Mouse (Mus musculus) hindbrain, postnatal 0 days (tissue): ENCODE measurements around the gene Gpc3. TPM values are rescaled to one million over a fixed set of nuclear protein-coding genes. Genes with fewer than 3 reads are reported as not detected.
A peak's percentile ranks its signal among the peaks of the same experiment; 100 is the strongest.

Experiments
- ATAC-seq: fragments of 200-750 bp; cut with Nextera tagmentation; 2 replicates; pipeline ENCODE4 v1.8.0; 2017; ENCODE audit warnings: mild to moderate bottlenecking, moderate TSS enrichment, moderate library complexity
- DNase-seq: peaks from one replicate; pipeline ENCODE4 v3.0.0-alpha.2; 2015; ENCODE audit warnings: low spot score
- H3K27ac ChIP-seq: fragments of 300-500 bp; sonication (generic); 2 replicates; pipeline ENCODE4 v1.5.1; 2014; ENCODE audit warnings: mild to moderate bottlenecking
- H3K27me3 ChIP-seq: fragments of 300-500 bp; sonication (generic); 2 replicates; pipeline ENCODE4 v1.6.1; 2014; ENCODE audit warnings: low read length, mixed read lengths; ENCODE audit not compliant: insufficient read depth
- H3K36me3 ChIP-seq: fragments of 300-500 bp; sonication (generic); 2 replicates; pipeline ENCODE4 v1.6.1; 2014; ENCODE audit warnings: low read length, mixed read lengths; ENCODE audit not compliant: insufficient read depth
- H3K4me1 ChIP-seq: fragments of 300-500 bp; sonication (generic); 2 replicates; pipeline ENCODE4 v1.6.1; 2014; ENCODE audit warnings: antibody characterized with exemption, low read length, mixed read lengths; ENCODE audit not compliant: insufficient read depth
- H3K4me2 ChIP-seq: fragments of 300-500 bp; sonication (generic); 2 replicates; pipeline ENCODE4 v1.6.1; 2014; ENCODE audit warnings: low read depth, mild to moderate bottlenecking, low read length, moderate library complexity, mixed read lengths
- H3K4me3 ChIP-seq: fragments of 300-500 bp; sonication (generic); 2 replicates; pipeline ENCODE4 v1.5.1; 2014; ENCODE audit warnings: low read length
- H3K9ac ChIP-seq: fragments of 300-500 bp; sonication (generic); replicated peaks from 2 replicates; pipeline ENCODE4 v1.6.1; 2014; ENCODE audit warnings: mild to moderate bottlenecking, low read length, moderate library complexity, mixed read lengths
- H3K9me3 ChIP-seq: fragments of 300-500 bp; sonication (generic); 2 replicates; pipeline ENCODE4 v1.6.1; 2016; ENCODE audit warnings: low read length, mixed read lengths
- CTCF ChIP-seq: IDR thresholded peaks from 2 replicates; pipeline ENCODE4 v1.5.1; 2016; ENCODE audit warnings: antibody characterized with exemption, control low read depth, low read depth
- WGBS: fragments of 180-500 bp; shearing (Covaris S2); extraction: QIAGEN DNeasy Blood & Tissue Kit; methylation state at CpG from one replicate; pipeline ENCODE4 v1.1.7; 2014; 5-methylcytosine and 5-hydroxymethylcytosine counted together
- microRNA counts: library from miRNA; unstranded; fragments of <30 nt; microRNA quantifications from one replicate; lab custom pipeline; 2015
- microRNA-seq, 2 experiments: library from miRNA; unstranded; fragments of <30 nt; microRNA quantifications; one replicate each; pipeline ENCODE4; 2016
- polyA plus RNA-seq: library from polyadenylated mRNA; unstranded; fragments of >200 nt; fragmentation: Nextera tagmentation; extraction: Ambion mirVana; gene quantifications from 2 replicates; pipeline ENCODE4 v1.2.1, GENCODE M21; 2015
- total RNA-seq: library from RNA; depleted of rRNA; stranded (reverse); fragments of >200 nt; gene quantifications from 2 replicates; pipeline ENCODE4 v1.2.3, GENCODE M21; 2014; rRNA removed

Gpc3 gene
- total and polyA plus RNA-seq, 2 experiments from 2014 or later, result 33.3 to 86.1 TPM

DNA sequence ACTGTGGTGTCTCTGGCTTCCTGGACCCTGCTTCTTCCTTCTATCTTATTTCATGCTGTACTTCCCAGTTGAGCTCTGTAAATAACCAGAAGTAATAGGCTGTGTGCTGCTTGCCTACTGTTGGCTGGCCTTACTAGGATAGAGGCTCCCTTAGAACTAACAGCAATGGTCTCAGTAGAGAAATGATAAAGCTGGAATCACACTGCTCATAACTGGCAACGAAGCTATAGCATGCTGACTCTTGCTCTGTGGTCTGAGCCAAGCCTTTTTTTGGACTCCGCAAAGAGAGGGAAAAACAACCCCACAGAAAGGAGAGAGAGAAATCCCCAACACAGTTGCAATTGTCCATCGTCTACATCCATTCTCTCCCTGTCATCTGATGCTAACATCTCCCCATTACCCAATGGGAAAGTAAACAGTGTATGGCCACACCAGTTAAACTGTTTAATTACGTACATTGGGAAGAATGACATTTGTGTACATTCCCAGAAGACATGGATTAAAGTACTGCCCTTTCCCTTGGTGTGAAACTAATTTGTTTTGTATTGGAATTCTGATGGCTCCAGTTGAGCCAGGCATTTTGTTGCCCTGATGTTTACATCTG, 368.0 kb downstream of the Gpc3 start:
- ATAC-seq, result no peak
- Histone ChIP-seq H3K4me2 (no peak overlapping the region), H3K9ac (no peak overlapping the region), H3K36me3 (no peaks in the 10 kb centered on the region), H3K4me3 (no peak overlapping the region), H3K9me3 (no peaks in the 10 kb centered on the region), H3K27me3 (no peaks in the 10 kb centered on the region), H3K4me1 (no peaks in the 10 kb centered on the region), H3K27ac (no peak overlapping the region)
- no peak for TF ChIP-seq CTCF
- no peak for DNase-seq
- WGBS, result 68% methylated on average over 4 of the region's 4 CpGs

DNA sequence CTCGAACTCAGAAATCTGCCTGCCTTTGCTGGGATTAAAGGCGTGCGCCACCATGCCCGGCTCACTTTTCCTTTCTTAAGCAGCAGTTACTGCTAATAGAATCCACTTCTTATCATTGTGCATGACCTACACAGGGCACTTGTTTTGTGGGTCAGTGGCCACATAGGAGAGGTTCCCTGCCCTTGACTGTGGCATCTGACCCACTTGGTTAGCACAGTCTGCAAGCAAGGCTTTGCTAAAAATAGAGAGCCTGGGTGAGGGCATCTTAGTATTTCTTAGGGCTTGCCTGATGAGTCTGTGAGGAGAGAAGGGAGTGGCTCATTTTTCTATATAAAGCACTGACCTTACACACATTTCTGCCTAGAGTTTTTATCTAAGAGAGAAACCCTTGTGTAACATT, 376.3 kb downstream of the Gpc3 start:
- no peaks in the 10 kb centered on the region for H3K4me1 ChIP-seq
- H3K36me3 ChIP-seq, result no peaks in the 10 kb centered on the region
- no peak overlapping the region for H3K4me2 ChIP-seq
- 96% methylated on average over 4 of the region's 4 CpGs for WGBS
- ATAC-seq (no peak), DNase-seq (no peak)
- no peaks in the 10 kb centered on the region for H3K9me3 ChIP-seq
- H3K27me3 ChIP-seq, result no peaks in the 10 kb centered on the region
- H3K4me3 ChIP-seq, result no peak overlapping the region
- H3K27ac ChIP-seq, result no peak overlapping the region
- no peak overlapping the region for H3K9ac ChIP-seq
- no peak for TF ChIP-seq CTCF

DNA sequence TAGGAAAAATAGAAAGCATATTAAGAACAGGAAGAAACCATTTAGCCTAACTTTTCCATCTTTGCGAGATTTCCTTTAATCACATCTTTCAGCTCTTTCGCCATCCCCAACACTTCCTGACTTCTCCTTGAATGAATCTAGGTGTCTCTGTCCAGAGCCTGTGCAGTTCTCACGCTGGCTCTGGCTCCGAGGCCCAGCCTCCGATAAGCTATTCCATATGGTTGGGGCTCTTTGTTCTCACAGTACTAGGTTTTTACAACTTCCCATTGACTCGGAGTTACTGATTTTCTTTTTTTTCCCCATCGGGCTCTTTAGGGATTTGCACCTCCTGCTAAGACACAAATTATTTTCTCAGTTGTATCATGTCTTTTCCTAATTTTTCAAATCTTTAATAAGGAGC, 381.8 kb downstream of the Gpc3 start:
- WGBS, result 70% methylated on average over 7 of the region's 7 CpGs

DNA sequence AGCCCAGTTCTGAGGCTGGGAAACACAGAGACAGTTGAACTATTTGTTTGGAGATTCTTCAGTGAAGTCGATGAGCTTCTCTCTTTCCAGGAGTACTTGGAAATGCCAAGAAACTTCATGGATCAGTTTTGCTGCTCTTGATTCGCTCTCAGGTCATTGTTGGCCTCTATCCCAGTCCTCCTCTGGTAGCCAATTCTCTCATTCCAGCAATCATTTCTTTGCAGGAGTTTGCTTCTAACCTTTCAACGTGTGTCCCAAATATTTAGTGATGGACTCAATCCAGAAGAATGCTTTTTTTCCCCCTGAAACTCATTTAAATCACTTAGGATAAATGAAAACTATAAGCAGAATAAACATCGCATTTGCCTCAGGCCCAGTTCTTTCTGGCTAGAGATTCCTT, 383.0 kb downstream of the Gpc3 start:
- no peaks in the 10 kb centered on the region for H3K36me3 ChIP-seq
- H3K4me3 ChIP-seq, result no peak overlapping the region
- H3K27me3 ChIP-seq, result no peaks in the 10 kb centered on the region
- no peak for ATAC-seq
- H3K9me3 ChIP-seq, result no peaks in the 10 kb centered on the region
- H3K27ac ChIP-seq, result no peak overlapping the region
- no peak for DNase-seq
- WGBS, result 64% methylated on average over 4 of the region's 4 CpGs
- no peak for TF ChIP-seq CTCF
- no peak overlapping the region for H3K9ac ChIP-seq
- H3K4me2 ChIP-seq, result no peak overlapping the region
- H3K4me1 ChIP-seq, result no peaks in the 10 kb centered on the region

More for the DNA sequence above, 381.8 kb downstream of the Gpc3 start:
- Histone ChIP-seq H3K9me3 (no peaks in the 10 kb centered on the region), H3K4me2 (no peak overlapping the region), H3K4me3 (no peak overlapping the region), H3K4me1 (no peaks in the 10 kb centered on the region), H3K9ac (no peak overlapping the region), H3K27ac (no peak overlapping the region), H3K36me3 (no peaks in the 10 kb centered on the region), H3K27me3 (no peaks in the 10 kb centered on the region)
- DNase-seq (no peak), ATAC-seq (no peak)
- no peak for TF ChIP-seq CTCF

MicroRNA genes within 50 kb of the gene (microRNA counts, 519-probe panel; counts per million panel counts)
- 370 counts per million, percentile 5 among the panel's probes with 10 or more counts for microRNA mmu-miR-717 (lab: Ali Mortazavi, UCI)

Small RNA genes lying within 50 kb of the gene (microRNA-seq; reads per million reads assigned to microRNA genes)
- gene Mir6384 (0 reads per million in 2 experiments), gene Mir717 (0 reads per million in 2 experiments)

Other genes starting within 250 kb of the Gpc3 start
- gene Ccdc160, start 177.2 kb upstream of the Gpc3 start, total RNA-seq, result 1.7 and 3.0 TPM in 2 replicates
- 5.5 and 5.8 TPM in 2 replicates for gene Ccdc160, start 177.2 kb upstream of the Gpc3 start, polyA plus RNA-seq